Mouse (Mus musculus): ENCODE data around the gene Rpl23.

DNA sequence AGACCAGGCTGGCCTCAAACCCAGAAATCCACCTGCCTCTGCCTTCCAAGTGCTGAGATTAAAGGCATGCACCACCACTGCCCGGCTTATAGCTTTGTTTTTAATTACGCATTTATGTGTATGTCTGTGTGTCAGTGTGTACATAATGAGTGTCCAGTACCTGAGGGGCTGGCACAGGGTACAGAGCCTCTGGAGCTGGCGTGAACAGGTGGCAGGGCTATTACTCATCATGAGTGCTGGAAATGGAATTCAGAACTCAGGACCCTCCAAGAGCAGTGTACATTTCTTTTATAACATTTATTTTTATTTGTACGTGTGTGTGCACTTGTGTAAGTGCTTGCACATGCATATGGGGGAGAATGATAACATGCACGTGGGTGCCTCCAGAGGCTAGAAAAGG, 45.6 kb downstream of the Rpl23 start:
- TF ChIP-seq CTCF (IDR thresholded peaks at IDR 0.05; ENCODE audit: low read depth) (no peak), EP300 (optimal IDR thresholded peaks at IDR 0.05) (no peak)
